Mouse (Mus musculus): ENCODE measurements at regions not wholly inside any gene's neighbourhood (a gene's known extent, or its start where the extent isn't known, plus 50 kb on each side); places are given as distances from the start of the nearest gene placed in this dataset.

DNA sequence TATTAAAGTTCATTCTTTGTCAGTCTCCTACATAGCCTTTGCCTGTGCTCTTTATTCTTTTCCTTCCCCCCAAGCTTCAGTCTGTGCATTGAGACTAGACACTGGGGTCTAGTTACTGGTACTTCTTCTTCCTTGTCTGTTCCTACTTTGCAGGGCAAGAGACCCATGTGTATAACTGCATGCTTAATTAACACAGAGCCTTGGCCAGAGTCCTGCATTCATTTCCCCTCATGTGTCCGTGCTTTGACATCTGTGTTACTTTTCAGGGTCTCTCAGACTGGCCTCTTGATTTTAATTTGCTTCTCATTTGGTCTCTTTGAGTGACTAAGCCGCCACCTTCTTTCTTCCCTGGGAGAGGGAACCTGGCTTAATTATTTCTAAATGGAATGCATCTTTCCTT, 208.4 kb upstream of the Ldb2 start:
- no peak for DNase-seq

DNA sequence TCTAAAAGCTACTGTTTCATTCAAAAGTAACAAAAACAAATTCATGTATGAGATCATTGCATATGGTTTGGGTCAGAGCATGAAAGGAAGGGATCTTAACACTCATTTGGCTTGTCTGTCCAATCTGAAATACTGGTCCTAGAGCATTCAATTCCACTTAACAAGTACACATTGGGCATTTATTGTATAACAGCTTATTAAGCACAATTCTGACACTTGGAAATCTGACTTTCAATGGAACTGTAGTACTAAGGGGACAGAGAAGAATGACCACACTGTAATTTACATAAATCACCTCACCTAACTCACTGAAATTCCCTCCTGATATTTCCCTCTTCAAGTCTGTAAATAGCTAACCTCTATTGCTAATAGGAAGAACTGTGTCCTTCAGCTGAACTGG, 201.5 kb upstream of the Ldb2 start:
- no peak for DNase-seq

DNA sequence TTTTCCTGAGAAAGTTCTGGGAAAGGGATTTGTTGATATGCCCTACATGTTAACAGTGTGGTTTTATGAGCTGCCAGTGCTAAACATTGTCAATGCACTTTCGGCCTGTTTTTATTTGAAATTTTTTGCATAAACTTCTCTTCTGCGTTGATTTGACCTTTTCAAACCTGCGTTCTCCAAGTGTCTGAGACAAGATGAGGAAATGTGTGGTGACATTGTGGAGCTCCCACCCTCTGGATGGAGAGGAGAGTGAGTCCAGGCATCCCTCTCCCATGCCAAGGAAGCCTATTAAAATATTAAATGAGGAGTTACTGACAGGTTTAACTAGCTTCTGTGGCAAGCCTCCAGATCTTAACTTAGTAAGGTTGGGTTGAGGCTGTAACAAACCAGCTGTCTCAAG, 199.6 kb upstream of the Ldb2 start:
- DNase-seq: no peak

GRCm38 (mm10) chr5:44975456-44976195, 176.1 kb upstream of the Ldb2 start:
- peak; percentile 10 for DNase-seq

GRCm38 (mm10) chr5:44943023-44943921, 143.8 kb upstream of the Ldb2 start:
- DNase-seq: peak; percentile 6

DNA sequence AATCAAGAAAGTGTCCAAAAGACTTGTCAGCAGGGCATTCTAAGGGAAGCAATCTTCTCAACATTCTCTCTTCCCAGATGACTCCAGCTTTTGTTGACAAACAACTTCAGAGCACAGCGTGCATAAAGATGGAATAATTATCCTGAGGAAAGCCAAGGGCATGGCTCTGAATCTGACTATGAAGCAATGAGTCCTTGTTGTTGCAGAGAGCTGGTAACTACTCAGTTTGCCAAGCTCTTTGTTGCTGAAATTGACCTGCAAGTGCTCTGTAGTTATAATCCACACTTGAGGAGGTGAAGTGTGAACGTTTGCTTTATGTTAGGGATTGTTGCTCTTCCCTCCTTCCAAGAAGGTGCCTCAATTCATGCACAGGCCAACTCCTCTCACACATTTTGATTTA, 143.1 kb upstream of the Ldb2 start:
- DNase-seq: no peak

GRCm38 (mm10) chr5:44925476-44925875, 126.0 kb upstream of the Ldb2 start:
- no peak for DNase-seq

DNA sequence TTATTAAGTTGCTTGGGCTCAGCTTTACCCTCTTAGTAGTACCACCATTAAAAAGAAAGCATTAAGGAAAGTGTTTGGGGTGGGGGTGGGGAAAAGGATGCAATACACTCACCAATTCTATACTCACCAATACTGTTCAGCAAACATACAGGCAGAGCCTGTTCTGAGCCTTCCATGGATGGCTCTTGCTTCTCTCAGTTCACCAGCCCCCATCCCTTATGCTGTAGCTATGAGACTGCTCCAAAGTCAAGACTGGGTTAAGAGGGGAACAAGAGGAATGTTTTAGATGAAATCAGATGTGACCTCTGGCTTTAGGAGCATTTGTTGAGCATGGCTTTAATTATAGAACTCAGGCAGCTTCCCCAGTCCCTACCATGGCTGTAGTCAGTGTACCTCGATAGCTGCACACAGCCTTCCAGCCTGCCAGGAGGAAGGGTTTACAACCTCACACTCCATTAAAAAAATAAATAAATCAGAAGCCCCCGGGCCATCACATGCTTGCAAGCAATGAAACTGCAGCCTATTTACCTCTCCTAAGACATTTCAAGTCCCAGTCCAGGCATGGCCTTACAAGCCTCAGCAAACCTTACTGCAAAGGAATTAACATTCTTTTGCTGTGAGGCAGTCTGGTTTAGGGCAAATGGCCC, 122.8 kb upstream of the Ldb2 start:
- DNase-seq: no peak

GRCm38 (mm10) chr5:44917816-44918213, 118.3 kb upstream of the Ldb2 start:
- no peak for DNase-seq

DNA sequence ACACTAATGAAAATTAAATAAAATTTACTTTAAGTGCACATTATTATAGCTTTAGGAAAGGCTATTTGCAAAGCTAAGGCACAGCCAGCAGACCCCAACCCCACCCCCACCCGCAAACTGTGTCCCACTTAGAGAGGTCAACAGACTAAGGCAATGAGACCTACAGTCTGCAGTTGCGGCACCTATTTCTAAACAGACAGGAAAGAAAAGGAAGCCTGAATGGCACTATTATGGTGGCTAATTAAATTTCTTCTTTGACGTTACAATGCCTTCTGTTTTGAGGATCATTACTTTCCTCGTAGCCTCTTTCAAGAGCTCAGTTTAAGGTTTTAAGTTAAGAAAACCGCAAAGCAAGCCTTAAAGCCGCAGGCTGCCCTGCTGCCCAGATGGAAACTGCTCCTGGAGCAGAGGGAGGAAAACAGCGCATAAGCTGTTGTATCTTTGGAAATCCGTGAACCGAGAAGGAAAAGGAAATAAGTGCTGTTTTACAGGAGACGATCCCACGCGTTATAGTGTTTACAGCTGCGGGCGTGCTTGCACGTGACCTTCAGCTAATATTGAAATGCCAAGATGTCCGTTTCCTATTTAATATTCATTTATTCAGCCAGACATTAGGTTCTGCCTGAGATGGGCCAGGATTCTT, 117.8 kb upstream of the Ldb2 start:
- no peak for DNase-seq

- DNase-seq: no peak
Observed at GRCm38 (mm10) chr5:44902541-44902940, 103.1 kb upstream of the Ldb2 start.

DNA sequence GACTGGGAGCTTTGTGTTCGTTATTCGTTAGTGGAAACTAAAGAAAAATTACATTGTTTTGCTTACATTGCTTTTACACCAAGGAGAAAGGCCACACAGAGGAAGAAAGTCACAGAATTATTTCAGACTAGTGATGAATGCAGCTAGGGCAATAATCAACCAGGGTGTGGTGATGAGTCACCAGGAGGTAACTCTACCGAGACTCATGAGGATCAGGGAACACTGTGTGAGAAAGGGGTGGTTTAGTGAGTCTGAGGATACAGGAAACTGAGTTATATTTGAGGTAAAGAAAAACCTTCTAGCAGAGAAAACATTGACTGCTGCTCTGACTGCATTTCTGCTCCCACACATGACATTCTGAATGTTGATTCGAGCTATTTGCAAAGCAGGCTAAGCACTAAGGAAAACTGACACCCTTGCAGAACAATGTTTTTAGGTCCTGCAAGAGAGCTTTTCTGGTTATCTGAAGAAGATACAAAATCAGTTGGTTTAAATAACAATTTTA, 87.1 kb upstream of the Ldb2 start:
- DNase-seq: no peak

DNA sequence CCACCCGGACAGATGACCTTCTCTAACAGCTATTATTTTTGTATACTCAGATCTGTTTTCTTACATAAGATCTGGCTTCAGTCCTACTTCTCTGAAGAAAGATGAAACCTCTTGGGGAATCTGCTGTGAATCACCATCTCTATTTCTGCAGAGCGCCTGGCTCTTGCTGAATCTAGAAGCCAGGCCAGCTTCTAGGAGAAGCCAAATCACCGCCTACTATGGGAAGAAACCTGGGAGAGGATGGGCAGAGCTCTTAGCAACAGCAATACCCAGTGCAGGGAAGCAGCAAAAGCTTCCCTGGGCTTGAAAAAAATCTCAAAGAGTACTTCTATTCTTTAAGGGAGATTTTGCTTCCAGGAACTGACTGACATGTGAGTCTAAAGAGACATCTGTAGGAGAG, 77.5 kb upstream of the Ldb2 start:
- peak; percentile 69 for DNase-seq

DNA sequence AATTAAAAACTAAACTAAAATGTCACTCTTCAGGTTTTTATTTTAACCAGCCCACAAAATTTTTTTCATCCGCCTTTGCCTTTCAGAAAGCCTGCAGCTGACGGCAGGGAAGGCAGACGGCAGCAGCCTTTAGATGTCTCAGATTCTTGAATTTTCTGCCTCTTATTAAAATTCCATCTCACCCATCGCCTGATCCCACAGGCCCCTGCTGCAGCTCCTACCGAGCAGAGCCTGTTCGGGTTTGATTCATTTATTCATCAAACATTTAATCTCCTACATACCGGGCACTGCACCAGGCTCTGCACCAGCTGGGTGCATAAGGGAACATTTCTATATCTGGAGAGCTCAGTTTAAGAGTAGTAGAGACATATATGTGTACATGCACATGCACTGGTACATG, 72.8 kb upstream of the Ldb2 start:
- peak; percentile 29 for DNase-seq

DNA sequence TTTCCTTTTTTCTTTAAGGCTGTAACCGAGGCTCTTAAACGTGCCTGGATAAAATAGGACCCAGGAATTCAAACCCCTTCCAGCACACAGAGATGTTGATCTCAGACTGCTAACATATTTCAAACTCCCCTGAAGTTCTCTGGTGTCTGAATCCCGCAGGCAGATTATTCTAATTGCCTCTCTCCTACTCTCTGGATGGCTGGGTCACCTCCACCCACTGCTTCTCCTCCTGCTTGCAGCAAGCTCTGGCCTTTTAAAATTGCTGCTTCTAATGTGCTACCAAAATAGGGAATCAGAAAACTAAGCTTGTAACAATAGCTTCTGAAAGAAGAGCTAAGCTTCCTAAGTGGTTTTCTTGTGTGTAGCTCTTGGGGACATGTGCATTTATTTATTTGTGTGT, 64.4 kb upstream of the Ldb2 start:
- no peak for DNase-seq

GRCm38 (mm10) chr5:44863349-44863748, 63.9 kb upstream of the Ldb2 start:
- no peak for DNase-seq

GRCm38 (mm10) chr5:44854189-44854588, 54.7 kb upstream of the Ldb2 start:
- no peak for DNase-seq
